Mouse (Mus musculus) 3134 (cell line): ENCODE measurements around the gene Tex13c1.

ENCODE experiments used
- DNase-seq: peaks from one replicate; pipeline ENCODE4 v3.0.0-alpha.2; 2011; ENCODE audit warnings: low spot score; ENCODE audit not compliant: insufficient read length; ENCODE audit errors: extremely low read depth

Gene Tex13c1

DNA sequence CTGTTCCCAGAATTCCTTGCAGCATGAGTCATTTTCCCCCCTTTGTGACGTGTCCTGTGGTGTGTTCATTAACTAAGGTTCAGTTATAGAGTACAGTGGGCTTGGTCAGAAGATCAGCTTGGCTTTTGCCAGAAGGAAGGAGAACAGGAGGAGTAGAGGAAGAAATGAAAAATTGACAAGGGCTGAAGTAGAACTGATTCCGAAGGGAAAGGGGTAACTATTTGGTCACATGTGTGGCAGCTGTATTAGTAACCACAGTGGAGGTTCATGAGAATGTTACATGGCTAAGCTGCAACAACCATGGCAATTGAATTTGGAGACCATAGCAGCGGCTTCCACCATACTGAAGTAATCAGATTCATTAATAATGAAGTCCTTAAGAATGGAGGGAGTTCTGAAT is at the start of gene Tex13c1:
Gene Tex13c1 (plus strand): TSS at position 301 of the 400 bp plus-strand sequence.
- no peak for DNase-seq
